Mouse (Mus musculus): ENCODE measurements at regions not wholly inside any gene's neighbourhood (a gene's known extent, or its start where the extent isn't known, plus 50 kb on each side); places are given as distances from the start of the nearest gene placed in this dataset.

GRCm38 (mm10) chr11:111175566-111175965 is 109.6 kb downstream of the Kcnj2 start:
- no peak for TF ChIP-seq CTCF (IDR thresholded peaks at IDR 0.05; ENCODE audit: low read depth, low read length)
- no peak for TF ChIP-seq POLR2A (IDR thresholded peaks at IDR 0.05; ENCODE audit: extremely low read depth, insufficient read depth, low read length)
